Mouse (Mus musculus) adrenal gland, postnatal 25 days (tissue): Measurements from ENCODE around the gene Foxa1. TPM values are rescaled to one million over a fixed set of nuclear protein-coding genes. Genes with fewer than 3 reads are reported as not detected.

Experiments used
- DNase-seq: peaks from one replicate; pipeline ENCODE4 v3.0.0; 2021; ENCODE audit warnings: mixed read lengths
- long read RNA-seq: library from polyadenylated mRNA; stranded (forward); transcript quantifications from one replicate; pipeline ENCODE4 v2.0.0, GENCODE M21; 2021
- total RNA-seq: library from RNA; stranded (reverse); gene quantifications from 2 replicates; pipeline ENCODE4 v1.2.3, GENCODE M21; 2021

The Foxa1 gene
- not detected in 2 replicates for total RNA-seq
- long read RNA-seq, partial matches to known transcripts: 0 of 4 reads
- long read RNA-seq, other reads (novel, unspliced or antisense): 2 of 4 reads

DNA sequence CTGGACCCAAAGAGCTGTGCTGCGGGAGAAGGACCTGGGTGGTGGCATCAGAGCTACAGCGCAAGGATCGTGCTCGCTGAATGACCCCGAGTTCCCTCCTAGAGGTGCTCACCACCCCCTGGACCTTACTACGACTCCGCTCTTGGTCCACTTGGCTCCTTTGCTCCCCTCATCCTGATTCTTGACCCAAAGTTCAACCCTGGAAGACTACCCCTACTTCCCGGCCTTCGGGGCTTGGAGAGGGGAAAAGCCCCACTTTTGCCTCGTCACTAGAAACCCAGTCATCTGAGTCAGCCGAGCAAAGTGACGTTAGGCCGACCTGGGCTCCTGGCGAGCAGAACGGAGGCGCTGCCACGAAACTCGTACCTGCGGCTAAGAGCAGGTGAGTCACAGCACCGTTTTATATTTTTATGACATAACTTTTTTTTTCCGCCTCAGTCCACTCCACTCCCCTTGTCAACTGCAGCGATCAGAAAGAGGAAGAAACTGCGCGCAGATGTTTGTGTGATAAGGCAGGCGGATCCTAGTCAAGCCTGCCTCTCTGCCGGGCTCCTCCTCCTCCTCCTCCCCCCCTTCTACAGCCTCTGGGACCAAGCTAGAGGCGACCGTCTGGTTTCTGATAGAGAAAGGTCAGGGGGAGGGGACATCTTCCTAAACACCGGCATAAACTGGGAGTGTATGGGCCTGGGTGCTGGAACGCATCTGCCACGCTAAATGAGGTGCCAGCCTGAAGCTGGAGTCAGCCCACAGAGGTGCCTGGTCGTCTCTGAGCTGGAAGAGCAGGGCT is at the start of gene Foxa1:
Foxa1 (minus strand) TSS at position 502 of the 787 bp plus-strand sequence.
- no peak for DNase-seq

DNA sequence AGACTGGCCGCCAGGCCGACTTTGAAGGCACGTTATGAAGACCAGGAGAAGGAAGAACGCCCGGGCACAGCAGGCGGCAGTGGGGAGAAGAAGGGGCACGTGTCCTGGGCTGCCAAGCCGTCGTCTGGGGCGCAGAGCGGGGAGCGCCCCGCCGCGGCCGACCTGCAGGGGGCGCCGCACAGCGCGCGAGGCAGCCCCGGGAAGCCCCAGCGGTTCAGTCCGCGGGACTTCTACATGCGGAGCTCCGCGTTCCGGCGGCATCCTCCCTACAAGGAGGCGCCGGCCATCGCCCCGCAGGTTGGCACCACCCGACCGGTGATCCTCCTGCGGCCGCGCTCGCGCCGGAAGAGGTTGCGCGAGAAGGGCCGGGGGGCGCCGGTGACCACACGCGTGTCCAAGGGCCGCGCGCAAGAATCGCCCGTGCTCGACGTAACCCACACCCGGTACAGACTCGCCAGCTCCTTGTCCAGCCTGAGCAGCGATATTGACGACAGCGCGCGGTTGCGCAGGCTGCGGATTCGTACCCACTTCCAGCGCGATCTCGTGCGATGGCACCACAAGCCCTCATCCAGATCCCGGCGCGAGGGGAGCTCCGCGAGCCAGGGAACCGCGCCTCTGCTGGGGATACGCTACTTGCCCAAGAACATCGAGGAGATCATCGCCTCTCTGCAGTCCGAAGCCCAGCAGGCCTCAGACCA is 29.4 kb upstream of the Foxa1 start:
- DNase-seq: peak; percentile 10

- no peak for DNase-seq
Observed at GRCm38 (mm10) chr12:57572415-57572814, 25.7 kb upstream of the Foxa1 start.

GRCm38 (mm10) chr12:57571773-57572172 is 25.1 kb upstream of the Foxa1 start:
- DNase-seq: no peak

DNA sequence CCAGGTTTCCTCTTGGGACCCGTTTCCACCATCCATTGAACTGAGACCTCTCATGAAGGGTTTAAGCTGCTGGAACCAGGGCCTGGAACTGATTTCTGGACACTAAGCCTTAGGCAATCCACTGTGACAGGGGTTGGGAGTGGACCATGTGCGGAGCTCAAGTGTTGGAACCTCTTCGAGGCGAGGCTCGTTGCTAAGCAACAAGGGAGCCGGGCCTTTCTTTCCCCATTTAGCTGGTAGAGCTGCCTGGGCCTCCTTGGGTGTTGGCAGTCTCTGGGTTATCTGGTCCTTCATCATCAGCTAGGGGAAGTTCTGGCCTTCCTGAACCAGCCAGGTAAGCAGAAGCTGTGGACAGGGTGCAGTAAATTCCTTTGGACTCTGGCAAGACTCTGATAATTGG is 17.2 kb upstream of the Foxa1 start, which contains the start of gene Ttc6:
Ttc6 (plus strand) TSS at position 205 of the 400 bp plus-strand sequence.
- no peak for DNase-seq

GRCm38 (mm10) chr12:57554091-57554490 is 7.4 kb upstream of the Foxa1 start:
- DNase-seq: no peak

DNA sequence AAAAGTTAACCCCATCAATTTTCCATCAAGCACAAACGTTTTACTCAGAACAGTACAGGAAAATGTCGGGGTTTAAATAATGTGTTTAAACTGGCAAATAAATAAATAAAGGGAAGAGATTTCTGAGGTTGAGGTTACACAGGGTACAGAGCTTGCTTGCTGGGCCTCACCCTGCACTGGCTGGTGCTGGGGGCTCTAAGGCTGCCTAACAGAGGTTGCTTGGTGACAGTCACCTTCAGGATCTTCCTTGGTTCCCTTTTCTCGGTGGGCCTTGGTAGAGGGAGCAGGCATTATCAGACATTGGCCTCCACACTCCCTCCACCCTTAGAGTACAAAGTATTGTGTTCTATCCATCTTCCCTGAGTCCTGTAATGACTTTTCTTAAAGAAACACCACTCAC is 5.6 kb upstream of the Foxa1 start:
- DNase-seq: no peak

DNA sequence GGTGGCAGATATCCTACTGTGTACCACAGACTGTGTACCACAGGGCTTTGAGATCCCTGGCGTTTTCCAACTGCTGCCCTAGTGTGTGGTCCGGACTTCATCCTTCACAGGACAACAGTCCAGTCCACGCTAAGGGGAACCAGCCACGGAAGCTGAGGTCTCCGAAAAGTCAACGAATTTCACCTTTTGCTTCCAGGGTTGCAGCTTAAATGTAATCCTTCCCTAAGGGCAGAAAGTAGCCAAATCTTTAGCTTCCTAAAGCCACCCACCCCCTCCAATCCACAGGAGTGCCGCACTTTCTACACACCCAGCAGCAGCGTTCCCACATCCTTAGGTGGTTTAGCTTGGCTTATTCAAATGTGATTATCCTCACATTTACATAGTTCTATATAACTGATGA is 4.2 kb upstream of the Foxa1 start:
- no peak for DNase-seq

DNA sequence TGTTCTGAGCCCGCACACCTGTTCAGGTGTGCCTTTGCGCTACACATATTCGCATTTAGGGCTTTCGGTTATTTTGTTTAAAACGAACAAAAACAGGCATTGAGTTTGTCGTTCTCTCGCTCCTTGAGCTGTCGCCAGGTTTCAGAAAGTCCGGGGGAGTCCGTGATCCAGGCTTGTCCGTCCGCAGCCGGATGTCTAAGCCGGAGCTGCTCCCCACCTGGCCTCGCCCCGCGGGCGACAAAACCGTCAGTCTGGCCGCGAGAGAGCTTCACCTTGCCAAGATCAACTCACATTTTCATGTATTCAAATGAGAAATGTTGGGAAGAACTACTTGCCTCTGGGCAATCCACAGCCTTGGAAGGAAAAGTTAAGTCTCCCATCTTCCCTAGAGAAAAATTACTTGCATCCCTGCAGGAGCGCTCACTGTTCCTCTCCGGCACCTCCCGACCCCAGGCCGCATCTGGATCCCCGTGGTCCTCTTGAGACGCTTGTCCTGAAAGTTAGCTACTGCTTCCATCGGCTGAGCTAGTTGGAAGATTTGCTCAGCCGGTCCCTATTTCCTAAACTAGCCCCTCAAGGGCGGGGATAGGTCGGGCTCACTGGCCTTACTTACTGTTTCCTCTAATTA is 3.6 kb upstream of the Foxa1 start:
- DNase-seq: no peak

GRCm38 (mm10) chr12:57549667-57550160 is 3.0 kb upstream of the Foxa1 start:
- DNase-seq: no peak

- DNase-seq: no peak
Observed at GRCm38 (mm10) chr12:57548981-57549666, 2.4 kb upstream of the Foxa1 start.

GRCm38 (mm10) chr12:57548352-57548980 is 1.8 kb upstream of the Foxa1 start:
- no peak for DNase-seq

GRCm38 (mm10) chr12:57547890-57548289 is 1.2 kb upstream of the Foxa1 start:
- DNase-seq: no peak

DNA sequence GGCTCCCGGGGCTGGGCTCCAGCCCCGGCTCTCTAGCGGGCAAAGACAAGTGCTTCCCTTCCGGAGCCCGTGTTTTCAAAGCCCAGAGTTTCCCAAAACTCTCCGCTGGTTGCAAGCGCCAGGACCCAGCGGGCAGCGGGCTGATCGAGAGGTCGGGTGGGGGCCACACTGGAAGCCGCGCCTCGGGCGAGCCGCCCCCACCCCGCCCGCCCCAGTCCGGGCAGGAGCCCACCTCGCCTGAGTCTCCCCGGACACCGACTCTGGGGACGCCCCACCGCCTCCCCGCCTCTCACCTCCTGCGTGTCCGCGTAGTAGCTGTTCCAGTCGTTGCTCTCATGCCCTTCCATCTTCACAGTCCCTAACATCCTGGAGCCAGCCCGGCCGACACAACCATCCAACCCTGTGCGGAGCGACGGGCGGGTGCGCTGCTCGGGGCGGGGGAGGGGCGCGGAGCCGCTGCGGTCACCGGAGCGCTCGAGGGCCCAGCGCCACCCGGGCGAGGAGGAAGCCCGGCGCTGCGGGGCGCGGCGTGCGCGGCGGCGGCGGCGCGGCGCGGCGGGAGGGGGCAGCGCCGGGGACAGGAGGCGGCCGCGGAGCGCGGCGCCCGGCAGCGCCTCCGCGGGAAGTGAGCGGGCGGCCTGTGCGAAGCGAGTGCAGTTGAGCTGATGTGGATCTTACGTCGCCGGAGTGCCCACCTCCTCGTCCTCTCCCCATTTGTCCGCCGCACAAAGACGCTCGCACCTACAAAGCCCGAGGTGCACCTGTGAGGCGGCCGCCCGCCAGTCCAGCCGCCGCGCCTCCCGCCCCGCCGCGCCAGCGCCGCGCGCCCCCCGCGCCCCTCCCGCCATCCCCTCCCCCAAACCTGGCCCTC is 1.1 kb downstream of the Foxa1 start:
- peak; percentile 33 for DNase-seq

- DNase-seq: peak; percentile 58
Observed at GRCm38 (mm10) chr12:57544641-57545370, 1.9 kb downstream of the Foxa1 start.

DNA sequence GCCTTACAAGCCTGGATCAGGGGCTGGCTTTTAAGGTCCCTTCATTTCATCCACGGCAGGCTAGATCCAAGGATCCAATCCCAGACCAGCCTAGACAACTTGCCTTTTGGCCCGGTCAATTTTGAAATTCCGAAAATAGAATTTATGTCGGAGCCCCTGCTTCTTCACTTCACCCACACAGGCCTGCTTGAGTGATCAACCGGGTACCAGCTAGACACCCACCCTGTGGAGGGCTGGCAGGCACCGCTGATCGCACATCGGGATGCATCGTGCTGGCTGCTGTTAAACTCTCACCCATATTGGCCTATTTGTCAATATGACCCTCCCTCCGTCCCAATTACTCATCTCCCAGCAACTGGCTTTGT is 3.1 kb downstream of the Foxa1 start:
- DNase-seq: no peak

GRCm38 (mm10) chr12:57542746-57543626 is 3.7 kb downstream of the Foxa1 start:
- DNase-seq: no peak

GRCm38 (mm10) chr12:57541931-57542745 is 4.6 kb downstream of the Foxa1 start:
- DNase-seq: no peak
